Mouse (Mus musculus) limb, embryonic 14.5 days (tissue): Measurements from ENCODE around the gene Faim2. TPM values are rescaled to one million over a fixed set of nuclear protein-coding genes. Genes with fewer than 3 reads are reported as not detected.

ENCODE experiments used
- ATAC-seq: fragments of 200-750 bp; cut with Nextera tagmentation; 2 replicates; pipeline ENCODE4 v1.8.0; 2017; ENCODE audit warnings: low read depth, moderate number of reproducible peaks, moderate TSS enrichment; ENCODE audit not compliant: low FRiP score
- DNase-seq: peaks from one replicate; pipeline ENCODE4 v3.0.0-alpha.2; 2015; ENCODE audit warnings: low spot score
- H3K27ac ChIP-seq: fragments of 300-500 bp; sonication (generic); replicated peaks from 2 replicates; pipeline ENCODE4 v1.5.1; 2014; ENCODE audit warnings: low read depth, mild to moderate bottlenecking, low read length, moderate library complexity, mixed read lengths
- H3K27me3 ChIP-seq: fragments of 300-500 bp; sonication (generic); 2 replicates; pipeline ENCODE4 v1.6.1; 2014; ENCODE audit warnings: low read length, mixed read lengths; ENCODE audit not compliant: control insufficient read depth, insufficient read depth
- H3K36me3 ChIP-seq: fragments of 300-500 bp; sonication (generic); 2 replicates; pipeline ENCODE4 v1.6.1; 2014; ENCODE audit warnings: mild to moderate bottlenecking, low read length, moderate library complexity, mixed read lengths; ENCODE audit not compliant: control insufficient read depth, insufficient read depth
- H3K4me1 ChIP-seq: fragments of 300-500 bp; sonication (generic); 2 replicates; pipeline ENCODE4 v1.6.1; 2014; ENCODE audit warnings: antibody characterized with exemption, low read length, mixed read lengths; ENCODE audit not compliant: control insufficient read depth, insufficient read depth
- H3K4me2 ChIP-seq: fragments of 300-500 bp; sonication (generic); replicated peaks from 2 replicates; pipeline ENCODE4 v1.6.1; 2014; ENCODE audit warnings: low read depth, mild to moderate bottlenecking, low read length, moderate library complexity; ENCODE audit not compliant: severe bottlenecking
- H3K4me3 ChIP-seq: fragments of 300-500 bp; sonication (generic); replicated peaks from 2 replicates; pipeline ENCODE4 v1.5.1; 2014; ENCODE audit warnings: low read length
- H3K9ac ChIP-seq: fragments of 300-500 bp; sonication (generic); 2 replicates; pipeline ENCODE4 v1.6.1; 2014; ENCODE audit warnings: mild to moderate bottlenecking, low read depth, low read length, moderate library complexity; ENCODE audit not compliant: severe bottlenecking
- H3K9me3 ChIP-seq: fragments of 300-500 bp; sonication (generic); 2 replicates; pipeline ENCODE4 v1.6.1; 2016; ENCODE audit warnings: low read length; ENCODE audit not compliant: control insufficient read depth
- POLR2A ChIP-seq: fragments of 200-500 bp; IDR thresholded peaks from 2 replicates; pipeline ENCODE4 v1.8.0; 2012; ENCODE audit warnings: inconsistent platforms, mild to moderate bottlenecking, moderate library complexity, borderline replicate concordance; ENCODE audit not compliant: insufficient read depth, insufficient read length; ENCODE audit errors: extremely low read depth
- WGBS: fragments of 180-500 bp; shearing (Covaris S2); extraction: QIAGEN DNeasy Blood & Tissue Kit; methylation state at CpG from one replicate; pipeline ENCODE4 v1.1.7; 2014; 5-methylcytosine and 5-hydroxymethylcytosine counted together
- polyA plus RNA-seq, 2 experiments: library from polyadenylated mRNA; depleted of rRNA in 1 of 2; stranded (reverse) in 1 of 2; unstranded in 1 of 2; fragments of >200 nt; fragmentation: Nextera tagmentation in 1 of 2; extraction: Ambion mirVana in 1 of 2; gene quantifications; 2 replicates each; pipeline versions ENCODE4 v1.2.1 to v1.2.3; 2012 to 2014

The Faim2 gene
- polyA plus RNA-seq, 2 experiments: 0.10 to 0.21 TPM

GRCm38 (mm10) chr15:99449131-99449750 is 78.7 kb downstream of the Faim2 start:
- peak; percentile 12 for DNase-seq
- H3K4me1 ChIP-seq: peaks cover 12% of the 10 kb centered on the region; the same call in 1 of the 2 replicates
- H3K36me3 ChIP-seq: peaks cover 38% of the 10 kb centered on the region
- 0 out of 2 replicates have a peak, but pooled peaks have one; percentile 23 for ATAC-seq
- no peaks in the 10 kb centered on the region for H3K9me3 ChIP-seq
- H3K27ac ChIP-seq: peak overlapping the region; percentile 59
- H3K4me3 ChIP-seq: no peak overlapping the region
- 0 out of 2 replicates have a peak overlapping the region, but pooled peaks have one; percentile 5 for H3K9ac ChIP-seq
- 46% methylated on average over 5 of the region's 9 CpGs for WGBS
- H3K27me3 ChIP-seq: no peaks in the 10 kb centered on the region
- H3K4me2 ChIP-seq: no peak overlapping the region
- no peak for TF ChIP-seq POLR2A

Other genes starting within 250 kb of the Faim2 start
- 143 and 154 TPM in 2 replicates for gene Prpf40b, start 233.1 kb downstream of the Faim2 start, polyA plus RNA-seq (2012; rRNA removed)
- gene Prpf40b, start 233.1 kb downstream of the Faim2 start, polyA plus RNA-seq (2014; fragmentation: Nextera tagmentation; extraction: Ambion mirVana): 47.0 and 54.3 TPM in 2 replicates
- 0.19 and 0.24 TPM in 2 replicates for gene Fam186b, start 232.3 kb downstream of the Faim2 start, polyA plus RNA-seq (2012; rRNA removed)
- 0.12 and 0.32 TPM in 2 replicates for gene Fam186b, start 232.3 kb downstream of the Faim2 start, polyA plus RNA-seq (2014; fragmentation: Nextera tagmentation; extraction: Ambion mirVana)
- gene Fmnl3, start 157.7 kb downstream of the Faim2 start, polyA plus RNA-seq (2012; rRNA removed): 55.0 and 65.4 TPM in 2 replicates
- gene Fmnl3, start 157.7 kb downstream of the Faim2 start, polyA plus RNA-seq (2014; fragmentation: Nextera tagmentation; extraction: Ambion mirVana): 19.8 and 26.8 TPM in 2 replicates
- gene Tmbim6, start 135.3 kb downstream of the Faim2 start, polyA plus RNA-seq (2012; rRNA removed): 216 and 283 TPM in 2 replicates
- 296 and 305 TPM in 2 replicates for gene Tmbim6, start 135.3 kb downstream of the Faim2 start, polyA plus RNA-seq (2014; fragmentation: Nextera tagmentation; extraction: Ambion mirVana)
- gene Nckap5l, start 70.4 kb downstream of the Faim2 start, polyA plus RNA-seq (2012; rRNA removed): 24.4 and 32.4 TPM in 2 replicates
- gene Nckap5l, start 70.4 kb downstream of the Faim2 start, polyA plus RNA-seq (2014; fragmentation: Nextera tagmentation; extraction: Ambion mirVana): 14.1 and 19.3 TPM in 2 replicates
- 9.0 and 9.2 TPM in 2 replicates for gene Bcdin3d, start 53.4 kb downstream of the Faim2 start, polyA plus RNA-seq (2012; rRNA removed)
- 13.6 and 14.5 TPM in 2 replicates for gene Bcdin3d, start 53.4 kb downstream of the Faim2 start, polyA plus RNA-seq (2014; fragmentation: Nextera tagmentation; extraction: Ambion mirVana)
- not detected in 2 replicates for gene Aqp2, start 50.9 kb upstream of the Faim2 start, polyA plus RNA-seq (2012; rRNA removed)
- gene Aqp2, start 50.9 kb upstream of the Faim2 start, polyA plus RNA-seq (2014; fragmentation: Nextera tagmentation; extraction: Ambion mirVana): not detected in 2 replicates
- gene Aqp5, start 62.6 kb upstream of the Faim2 start, polyA plus RNA-seq (2012; rRNA removed): 0.26 TPM in 2 replicates
- 0.28 and 0.47 TPM in 2 replicates for gene Aqp5, start 62.6 kb upstream of the Faim2 start, polyA plus RNA-seq (2014; fragmentation: Nextera tagmentation; extraction: Ambion mirVana)
- 0.03 TPM in 1 of 2 replicates, not detected in the other for gene Aqp6, start 73.2 kb upstream of the Faim2 start, polyA plus RNA-seq (2012; rRNA removed)
- not detected in 2 replicates for gene Aqp6, start 73.2 kb upstream of the Faim2 start, polyA plus RNA-seq (2014; fragmentation: Nextera tagmentation; extraction: Ambion mirVana)
- gene Racgap1, start 123.5 kb upstream of the Faim2 start, polyA plus RNA-seq (2012; rRNA removed): 102 and 107 TPM in 2 replicates
- gene Racgap1, start 123.5 kb upstream of the Faim2 start, polyA plus RNA-seq (2014; fragmentation: Nextera tagmentation; extraction: Ambion mirVana): 82.1 and 92.4 TPM in 2 replicates
- 3.4 TPM in 2 replicates for gene Asic1, start 142.2 kb upstream of the Faim2 start, polyA plus RNA-seq (2012; rRNA removed)
- 1.4 and 1.9 TPM in 2 replicates for gene Asic1, start 142.2 kb upstream of the Faim2 start, polyA plus RNA-seq (2014; fragmentation: Nextera tagmentation; extraction: Ambion mirVana)
- 77.1 and 93.5 TPM in 2 replicates for gene Smarcd1, start 174.0 kb upstream of the Faim2 start, polyA plus RNA-seq (2012; rRNA removed)
- 41.9 and 49.2 TPM in 2 replicates for gene Smarcd1, start 174.0 kb upstream of the Faim2 start, polyA plus RNA-seq (2014; fragmentation: Nextera tagmentation; extraction: Ambion mirVana)
- gene Gm17349, start 177.3 kb upstream of the Faim2 start, polyA plus RNA-seq (2012; rRNA removed): 0.63 TPM in 1 of 2 replicates, not detected in the other
- gene Gm17349, start 177.3 kb upstream of the Faim2 start, polyA plus RNA-seq (2014; fragmentation: Nextera tagmentation; extraction: Ambion mirVana): not detected in 2 replicates
- 1.4 TPM in 2 replicates for gene Gpd1, start 189.3 kb upstream of the Faim2 start, polyA plus RNA-seq (2012; rRNA removed)
- gene Gpd1, start 189.3 kb upstream of the Faim2 start, polyA plus RNA-seq (2014; fragmentation: Nextera tagmentation; extraction: Ambion mirVana): 0.15 and 0.22 TPM in 2 replicates
- gene Cox14, start 197.5 kb upstream of the Faim2 start, polyA plus RNA-seq (2012; rRNA removed): 157 and 199 TPM in 2 replicates
- gene Cox14, start 197.5 kb upstream of the Faim2 start, polyA plus RNA-seq (2014; fragmentation: Nextera tagmentation; extraction: Ambion mirVana): 174 and 194 TPM in 2 replicates
- gene Cers5, start 244.7 kb upstream of the Faim2 start, polyA plus RNA-seq (2012; rRNA removed): 75.1 and 89.2 TPM in 2 replicates
- 84.9 and 85.8 TPM in 2 replicates for gene Cers5, start 244.7 kb upstream of the Faim2 start, polyA plus RNA-seq (2014; fragmentation: Nextera tagmentation; extraction: Ambion mirVana)